Mouse (Mus musculus) large intestine, adult 2 months (tissue): ENCODE results near the gene 1600002K03Rik. TPM values are rescaled to one million over a fixed set of nuclear protein-coding genes. Genes with fewer than 3 reads are reported as not detected.
"Not testable (repeated sequence)": the region's sequence is repeated elsewhere in the genome, so short reads cannot be mapped to it uniquely, and the experiment has no call there.

ENCODE experiments used
- DNase-seq: peaks from one replicate; pipeline ENCODE4 v3.0.0-alpha.2; 2012; ENCODE audit warnings: low read depth, low spot score
- WGBS: fragments of 180-500 bp; shearing (Covaris S2); methylation state at CpG from one replicate; pipeline ENCODE4 v1.1.7; 2018; 5-methylcytosine and 5-hydroxymethylcytosine counted together
- polyA plus RNA-seq: library from polyadenylated mRNA; depleted of rRNA; stranded (reverse); fragments of >200 nt; gene quantifications from 2 replicates; pipeline ENCODE4 v1.2.3, GENCODE M21; 2012

1600002K03Rik gene
- polyA plus RNA-seq, 1 experiment = 18.2 TPM

- WGBS = 49% methylated on average over 8 of the region's 8 CpGs
- no peak for DNase-seq
These were observed 9.0 kb upstream of the 1600002K03Rik start for GRCm38 (mm10) chr10:80163721-80164120.

GRCm38 (mm10) chr10:80164161-80164997, 8.4 kb upstream of the 1600002K03Rik start:
- no peak for DNase-seq
- 8% methylated on average over 44 of the region's 44 CpGs for WGBS

- DNase-seq = no peak
- 0% methylated on average over 17 of the region's 17 CpGs for WGBS
These were observed 7.8 kb upstream of the 1600002K03Rik start for GRCm38 (mm10) chr10:80164998-80165344.

- no peak for DNase-seq
- WGBS = 27% methylated on average over 20 of the region's 20 CpGs
These were observed 7.2 kb upstream of the 1600002K03Rik start, which contains the start of gene Cirbp for GRCm38 (mm10) chr10:80165392-80166128. TSS of gene Cirbp (plus strand) at chr10:80165985.

GRCm38 (mm10) chr10:80166136-80166535, 6.6 kb upstream of the 1600002K03Rik start:
- WGBS = 88% methylated on average over 4 of the region's 4 CpGs
- not testable (repeated sequence) for DNase-seq

- no peak for DNase-seq
- WGBS = under 1% methylated on average over 55 of the region's 55 CpGs
These were observed 5.2 kb upstream of the 1600002K03Rik start for GRCm38 (mm10) chr10:80167460-80168037.

GRCm38 (mm10) chr10:80168038-80168661, 4.6 kb upstream of the 1600002K03Rik start:
- WGBS = under 1% methylated on average over 48 of the region's 48 CpGs
- DNase-seq = no peak

GRCm38 (mm10) chr10:80169070-80169469, 3.7 kb upstream of the 1600002K03Rik start:
- 47% methylated on average over 1 of the region's 1 CpGs for WGBS
- DNase-seq = no peak

GRCm38 (mm10) chr10:80169651-80170050, 3.1 kb upstream of the 1600002K03Rik start:
- DNase-seq = no peak
- WGBS = 86% methylated on average over 7 of the region's 7 CpGs

- no peak for DNase-seq
- 93% methylated on average over 16 of the region's 16 CpGs for WGBS
These were observed 2.7 kb upstream of the 1600002K03Rik start for GRCm38 (mm10) chr10:80170052-80170451.

GRCm38 (mm10) chr10:80170601-80171021, 2.1 kb upstream of the 1600002K03Rik start:
- 92% methylated on average over 19 of the region's 19 CpGs for WGBS
- DNase-seq = no peak

GRCm38 (mm10) chr10:80171252-80171651, 1.5 kb upstream of the 1600002K03Rik start:
- WGBS = 80% methylated on average over 15 of the region's 15 CpGs

GRCm38 (mm10) chr10:80171760-80172526, 801 bp upstream of the 1600002K03Rik start:
- WGBS = 86% methylated on average over 45 of the region's 45 CpGs
- DNase-seq = no peak

More at GRCm38 (mm10) chr10:80171252-80171651, 1.5 kb upstream of the 1600002K03Rik start:
- DNase-seq = no peak

- no peak for DNase-seq
- WGBS = 3% methylated on average over 11 of the region's 11 CpGs
These were observed 614 bp downstream of the 1600002K03Rik start for GRCm38 (mm10) chr10:80173358-80173757.

- 82% methylated on average over 10 of the region's 10 CpGs for WGBS
- no peak for DNase-seq
These were observed 1.4 kb downstream of the 1600002K03Rik start for GRCm38 (mm10) chr10:80173955-80174640.

GRCm38 (mm10) chr10:80174705-80175104, 2.0 kb downstream of the 1600002K03Rik start:
- no peak for DNase-seq

GRCm38 (mm10) chr10:80175536-80176269, 3.0 kb downstream of the 1600002K03Rik start:
- WGBS = 55% methylated on average over 4 of the region's 4 CpGs
- DNase-seq = no peak

More at GRCm38 (mm10) chr10:80174705-80175104, 2.0 kb downstream of the 1600002K03Rik start:
- 60% methylated on average over 2 of the region's 2 CpGs for WGBS
